Mouse (Mus musculus) lung, adult 18-20 months (tissue): ENCODE results near the gene Aida.
"Not testable (repeated sequence)": the region's sequence is repeated elsewhere in the genome, so short reads cannot be mapped to it uniquely, and the experiment has no call there.

ENCODE experiments used
- DNase-seq, 2 experiments: peaks; one replicate each; pipeline ENCODE4 v3.0.0; 2022; ENCODE audit warnings: mixed read lengths in 2 of 2

Aida gene

DNA sequence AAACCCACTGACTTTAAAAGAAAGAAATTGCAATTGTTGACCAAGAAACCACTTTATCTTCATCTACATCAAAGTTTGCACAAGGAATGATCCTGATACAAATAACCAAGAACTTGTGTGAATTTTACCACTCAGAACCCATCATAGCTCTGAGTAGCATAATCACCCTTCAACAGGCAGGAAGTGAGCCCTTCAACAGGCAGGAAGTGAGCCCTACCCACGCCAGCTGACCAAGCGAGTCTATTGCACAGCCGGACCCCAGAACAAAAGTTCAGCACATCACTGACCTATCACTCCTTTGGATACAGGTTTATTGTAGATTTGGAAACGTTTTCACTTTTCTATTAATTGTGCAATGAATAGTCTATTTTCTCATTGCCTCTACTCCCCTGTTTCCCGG, 26.1 kb downstream of the Aida start:
- DNase-seq, result not testable (repeated sequence)

DNA sequence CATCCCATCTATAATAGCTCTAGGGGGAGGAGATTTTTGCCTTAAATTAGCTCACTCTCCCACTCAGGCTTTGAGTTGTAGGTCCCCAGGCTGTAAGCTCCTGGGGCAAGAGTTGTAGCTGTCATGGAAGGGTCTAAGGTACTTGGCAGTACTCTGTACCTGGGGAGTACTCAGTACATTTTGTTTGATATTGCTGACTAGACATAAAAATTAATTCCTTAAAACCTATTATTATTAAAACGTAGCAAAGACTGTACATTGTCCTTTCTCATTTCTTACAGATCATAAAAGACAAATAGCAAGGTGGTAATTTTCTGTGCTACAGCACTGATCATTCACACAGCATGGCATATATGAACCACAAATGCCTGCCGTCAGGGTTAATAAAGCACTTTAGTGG, 27.5 kb downstream of the Aida start:
- DNase-seq, result no peak

GRCm38 (mm10) chr1:183324433-183324832, 28.0 kb downstream of the Aida start:
- no peak for DNase-seq

- no peak for DNase-seq
These were observed 30.8 kb downstream of the Aida start for GRCm38 (mm10) chr1:183327171-183327570.

- not testable (repeated sequence) for DNase-seq
These were observed 46.5 kb downstream of the Aida start for GRCm38 (mm10) chr1:183342902-183343301.

DNA sequence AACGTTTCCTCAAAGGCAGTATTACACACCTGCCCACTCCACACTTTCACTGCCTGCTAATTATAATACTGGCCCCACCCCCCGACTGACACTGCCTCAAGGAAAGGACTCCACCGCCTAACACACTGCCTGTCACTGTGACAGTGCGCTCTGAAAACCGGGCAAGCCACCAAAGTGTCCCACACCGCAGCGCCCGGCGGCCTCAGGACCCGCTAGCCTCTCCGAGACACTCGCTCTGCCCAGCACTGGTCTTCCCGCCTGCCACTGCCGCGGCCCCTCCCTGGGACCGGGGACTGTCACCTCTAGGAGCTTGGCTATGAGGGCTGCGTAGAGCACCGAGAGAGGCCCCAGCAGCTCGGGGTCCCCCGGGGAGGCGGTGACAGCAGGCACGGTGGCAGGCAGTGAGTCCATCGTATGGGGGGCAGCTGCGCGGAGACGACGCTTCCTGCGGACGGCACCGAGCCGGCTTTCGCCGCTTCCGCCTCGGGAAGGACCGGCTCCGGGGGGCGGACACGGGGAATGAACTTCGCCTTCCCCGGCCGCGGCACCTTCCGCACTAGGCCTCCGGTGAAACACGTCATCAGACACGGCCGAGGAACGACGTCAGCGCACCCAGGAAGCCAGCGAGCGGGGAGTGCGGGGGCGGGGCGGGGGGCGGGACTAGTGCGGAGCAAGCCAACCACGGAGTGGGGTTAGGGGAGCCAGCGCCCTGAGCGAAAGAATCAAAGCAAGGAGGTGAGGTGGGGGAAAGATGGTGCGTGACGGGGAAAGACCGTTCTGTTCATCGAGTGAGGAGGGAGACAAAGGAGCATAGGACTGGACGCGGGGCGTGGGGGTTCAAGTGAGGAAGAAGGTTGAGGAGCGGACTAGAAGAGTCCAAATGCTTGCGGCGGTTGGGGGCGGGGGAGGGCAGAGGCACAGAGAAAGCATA, 48.8 kb downstream of the Aida start:
- DNase-seq, result peak; percentile 89 to 91

- no peak for DNase-seq
These were observed 49.4 kb downstream of the Aida start for GRCm38 (mm10) chr1:183345817-183346195.

DNA sequence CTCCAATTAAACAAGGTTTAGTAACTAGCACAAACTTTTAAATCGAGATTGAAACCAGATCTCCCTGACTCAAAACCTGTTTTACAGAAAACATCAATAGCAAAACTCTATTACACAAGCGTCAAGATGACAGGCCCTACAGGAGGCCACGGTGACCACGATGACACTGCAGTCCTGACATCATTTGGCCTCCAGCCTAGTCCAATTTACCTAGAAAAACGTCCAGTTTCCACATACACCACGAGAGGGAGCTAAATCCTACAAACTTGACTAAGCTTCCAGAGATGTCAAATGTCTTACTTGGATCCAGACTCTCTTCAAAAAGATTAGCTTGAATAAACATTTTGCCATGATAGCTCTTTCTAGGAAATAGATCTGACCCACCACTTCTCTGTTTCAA, 53.5 kb downstream of the Aida start:
- peak in 1 of 2 experiments; percentile 59 for DNase-seq

GRCm38 (mm10) chr1:183358901-183359300, 62.5 kb downstream of the Aida start:
- no peak for DNase-seq

- DNase-seq, result peak in 1 of 2 experiments; percentile 33
These were observed 65.9 kb downstream of the Aida start for GRCm38 (mm10) chr1:183362301-183362700.

GRCm38 (mm10) chr1:183362729-183363576, 66.6 kb downstream of the Aida start:
- peak; percentile 12 to 24 for DNase-seq

- peak in 1 of 2 experiments; percentile 18 for DNase-seq
These were observed 67.1 kb downstream of the Aida start for GRCm38 (mm10) chr1:183363577-183363867.

- no peak for DNase-seq
These were observed 70.0 kb downstream of the Aida start for GRCm38 (mm10) chr1:183366361-183366760.

DNA sequence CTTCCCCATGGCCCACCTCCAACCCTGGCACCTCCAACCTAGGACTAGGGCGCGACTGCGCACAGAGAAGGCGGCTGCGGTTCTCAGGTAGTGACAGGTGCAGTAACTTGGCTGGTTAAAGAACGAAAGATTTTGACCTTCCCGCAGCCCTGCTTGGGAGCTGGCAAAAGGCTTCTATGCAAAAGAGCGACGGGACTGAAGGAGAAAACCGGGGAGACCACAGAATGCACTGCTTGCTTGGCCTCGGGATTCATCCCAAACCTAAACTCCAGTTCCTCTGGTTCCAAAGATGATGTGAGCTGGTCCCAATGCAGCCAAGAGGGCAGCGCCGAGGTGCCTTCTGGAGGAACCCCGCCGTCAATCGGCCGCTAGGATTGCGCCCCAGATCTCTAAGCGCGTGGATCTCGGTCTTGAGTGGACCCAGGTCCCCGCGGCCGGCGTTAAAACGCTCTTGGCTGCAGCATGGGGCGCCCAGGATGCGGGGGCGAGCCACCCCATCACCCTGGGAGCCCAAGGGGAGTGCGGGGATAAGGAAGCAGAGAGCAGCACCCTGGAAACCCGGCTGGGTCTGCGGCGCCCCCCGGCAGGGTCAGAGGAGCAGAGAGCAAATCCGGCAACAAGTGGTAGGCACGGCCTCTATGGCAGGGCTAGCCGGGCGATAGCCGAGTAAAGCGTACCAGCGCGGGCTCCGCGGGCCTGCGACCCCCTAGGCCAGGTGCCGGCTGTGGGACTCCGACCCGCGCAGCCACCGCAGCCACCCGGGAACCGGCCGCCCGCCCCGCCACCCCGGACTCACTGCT, 72.4 kb downstream of the Aida start:
- DNase-seq, result peak in 1 of 2 experiments; percentile 15

GRCm38 (mm10) chr1:183369427-183370014, 73.1 kb downstream of the Aida start, which contains the start of gene Mia3:
Mia3 (minus strand) TSS chr1:183369553.
- DNase-seq, result peak; percentile 94 to 97

DNA sequence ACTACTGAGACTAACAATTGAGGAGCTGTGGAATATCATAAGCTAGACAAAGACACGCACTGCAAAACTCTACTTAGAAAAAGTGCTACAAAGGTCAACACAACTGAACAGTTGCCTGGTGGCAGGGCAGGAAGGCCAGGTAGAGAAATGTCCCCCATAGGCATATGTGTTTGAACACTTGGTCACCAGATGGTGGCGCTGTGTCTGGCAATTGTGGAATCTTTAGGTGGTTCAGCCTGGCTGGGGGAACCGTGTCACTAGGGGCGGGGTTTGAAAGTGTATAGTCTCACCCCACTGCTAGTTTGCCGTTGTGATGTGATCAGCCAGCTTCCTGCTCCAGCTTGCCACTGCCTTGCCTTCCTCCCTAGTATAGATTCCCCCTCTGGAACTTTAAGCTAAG, 78.3 kb downstream of the Aida start:
- DNase-seq, result no peak
